Mouse (Mus musculus) limb, embryonic 14.5 days (tissue): ENCODE data around the gene Grik4. TPM values are rescaled to one million over a fixed set of nuclear protein-coding genes. Genes with fewer than 3 reads are reported as not detected.

ENCODE experiments used
- ATAC-seq: fragments of 200-750 bp; cut with Nextera tagmentation; 2 replicates; pipeline ENCODE4 v1.8.0; 2017; ENCODE audit warnings: low read depth, moderate number of reproducible peaks, moderate TSS enrichment; ENCODE audit not compliant: low FRiP score
- DNase-seq: peaks from one replicate; pipeline ENCODE4 v3.0.0-alpha.2; 2015; ENCODE audit warnings: low spot score
- H3K27ac ChIP-seq: fragments of 300-500 bp; sonication (generic); replicated peaks from 2 replicates; pipeline ENCODE4 v1.5.1; 2014; ENCODE audit warnings: low read depth, mild to moderate bottlenecking, low read length, moderate library complexity, mixed read lengths
- H3K27me3 ChIP-seq: fragments of 300-500 bp; sonication (generic); 2 replicates; pipeline ENCODE4 v1.6.1; 2014; ENCODE audit warnings: low read length, mixed read lengths; ENCODE audit not compliant: control insufficient read depth, insufficient read depth
- H3K36me3 ChIP-seq: fragments of 300-500 bp; sonication (generic); 2 replicates; pipeline ENCODE4 v1.6.1; 2014; ENCODE audit warnings: mild to moderate bottlenecking, low read length, moderate library complexity, mixed read lengths; ENCODE audit not compliant: control insufficient read depth, insufficient read depth
- H3K4me1 ChIP-seq: fragments of 300-500 bp; sonication (generic); 2 replicates; pipeline ENCODE4 v1.6.1; 2014; ENCODE audit warnings: antibody characterized with exemption, low read length, mixed read lengths; ENCODE audit not compliant: control insufficient read depth, insufficient read depth
- H3K4me2 ChIP-seq: fragments of 300-500 bp; sonication (generic); replicated peaks from 2 replicates; pipeline ENCODE4 v1.6.1; 2014; ENCODE audit warnings: low read depth, mild to moderate bottlenecking, low read length, moderate library complexity; ENCODE audit not compliant: severe bottlenecking
- H3K4me3 ChIP-seq: fragments of 300-500 bp; sonication (generic); replicated peaks from 2 replicates; pipeline ENCODE4 v1.5.1; 2014; ENCODE audit warnings: low read length
- H3K9ac ChIP-seq: fragments of 300-500 bp; sonication (generic); 2 replicates; pipeline ENCODE4 v1.6.1; 2014; ENCODE audit warnings: mild to moderate bottlenecking, low read depth, low read length, moderate library complexity; ENCODE audit not compliant: severe bottlenecking
- H3K9me3 ChIP-seq: fragments of 300-500 bp; sonication (generic); 2 replicates; pipeline ENCODE4 v1.6.1; 2016; ENCODE audit warnings: low read length; ENCODE audit not compliant: control insufficient read depth
- POLR2A ChIP-seq: fragments of 200-500 bp; IDR thresholded peaks from 2 replicates; pipeline ENCODE4 v1.8.0; 2012; ENCODE audit warnings: inconsistent platforms, mild to moderate bottlenecking, moderate library complexity, borderline replicate concordance; ENCODE audit not compliant: insufficient read depth, insufficient read length; ENCODE audit errors: extremely low read depth
- WGBS: fragments of 180-500 bp; shearing (Covaris S2); extraction: QIAGEN DNeasy Blood & Tissue Kit; methylation state at CpG from one replicate; pipeline ENCODE4 v1.1.7; 2014; 5-methylcytosine and 5-hydroxymethylcytosine counted together
- polyA plus RNA-seq, 2 experiments: library from polyadenylated mRNA; depleted of rRNA in 1 of 2; stranded (reverse) in 1 of 2; unstranded in 1 of 2; fragments of >200 nt; fragmentation: Nextera tagmentation in 1 of 2; extraction: Ambion mirVana in 1 of 2; gene quantifications; 2 replicates each; pipeline versions ENCODE4 v1.2.1 to v1.2.3; 2012 to 2014

Gene Grik4
- polyA plus RNA-seq, 2 experiments: 0.85 to 2.4 TPM

GRCm38 (mm10) chr9:42530221-42531152 is 413.8 kb downstream of the Grik4 start:
- TF ChIP-seq POLR2A: no peak
- no peaks in the 10 kb centered on the region for H3K36me3 ChIP-seq
- H3K4me1 ChIP-seq: peaks cover 9% of the 10 kb centered on the region; the same call in 1 of the 2 replicates
- WGBS: 41% methylated on average over 7 of the region's 7 CpGs
- no peaks in the 10 kb centered on the region for H3K9me3 ChIP-seq
- H3K27me3 ChIP-seq: no peaks in the 10 kb centered on the region
- H3K4me2 ChIP-seq: no peak overlapping the region
- ATAC-seq (no peak; the same call in 1 of the 2 replicates), DNase-seq (peak; percentile 38)
- H3K27ac ChIP-seq: no peak overlapping the region
- no peak overlapping the region for H3K4me3 ChIP-seq
- H3K9ac ChIP-seq: no peak overlapping the region

GRCm38 (mm10) chr9:42520587-42521084 is 423.7 kb downstream of the Grik4 start:
- Histone ChIP-seq H3K4me3 (peak overlapping the region; percentile 34), H3K36me3 (no peaks in the 10 kb centered on the region), H3K4me1 (0 out of 2 replicates have a peak, but pooled peaks cover 8% of the 10 kb centered on the region), H3K27me3 (no peaks in the 10 kb centered on the region; the same call in 1 of the 2 replicates), H3K9me3 (no peaks in the 10 kb centered on the region), H3K27ac (no peak overlapping the region), H3K4me2 (peak overlapping the region; percentile 62), H3K9ac (peak overlapping the region; percentile 50)
- no peak for ATAC-seq
- no peak for TF ChIP-seq POLR2A
- peak; percentile 25 for DNase-seq
- WGBS: 5% methylated on average over 34 of the region's 36 CpGs

GRCm38 (mm10) chr9:42518163-42518562 is 426.1 kb downstream of the Grik4 start:
- Histone ChIP-seq H3K9me3 (no peaks in the 10 kb centered on the region), H3K9ac (no peak overlapping the region)

GRCm38 (mm10) chr9:42513159-42513558 is 431.1 kb downstream of the Grik4 start:
- DNase-seq: no peak
- no peak for TF ChIP-seq POLR2A
- no peak for ATAC-seq
- Histone ChIP-seq H3K4me3 (no peak overlapping the region), H3K27me3 (no peaks in the 10 kb centered on the region), H3K27ac (no peak overlapping the region), H3K36me3 (no peaks in the 10 kb centered on the region), H3K9me3 (no peaks in the 10 kb centered on the region), H3K4me2 (no peak overlapping the region), H3K4me1 (0 out of 2 replicates have a peak, but pooled peaks cover 10% of the 10 kb centered on the region), H3K9ac (no peak overlapping the region)
- 78% methylated on average over 5 of the region's 5 CpGs for WGBS

More at GRCm38 (mm10) chr9:42518163-42518562, 426.1 kb downstream of the Grik4 start:
- no peak for TF ChIP-seq POLR2A
- DNase-seq (no peak), ATAC-seq (no peak)
- no peak overlapping the region for H3K4me2 ChIP-seq
- 0 out of 2 replicates have a peak, but pooled peaks cover 17% of the 10 kb centered on the region for H3K4me1 ChIP-seq
- no peaks in the 10 kb centered on the region for H3K36me3 ChIP-seq
- no peak overlapping the region for H3K27ac ChIP-seq
- no peak overlapping the region for H3K4me3 ChIP-seq
- H3K27me3 ChIP-seq: no peaks in the 10 kb centered on the region; the same call in 1 of the 2 replicates
- 75% methylated on average over 14 of the region's 14 CpGs for WGBS

GRCm38 (mm10) chr9:42512312-42512711 is 432.0 kb downstream of the Grik4 start:
- H3K4me2 ChIP-seq: no peak overlapping the region
- H3K9me3 ChIP-seq: no peaks in the 10 kb centered on the region
- 0 out of 2 replicates have a peak, but pooled peaks cover 10% of the 10 kb centered on the region for H3K4me1 ChIP-seq
- TF ChIP-seq POLR2A: no peak
- ATAC-seq: no peak
- H3K36me3 ChIP-seq: no peaks in the 10 kb centered on the region
- no peak overlapping the region for H3K27ac ChIP-seq
- no peak overlapping the region for H3K9ac ChIP-seq
- H3K4me3 ChIP-seq: no peak overlapping the region
- WGBS: 80% methylated on average over 4 of the region's 4 CpGs
- H3K27me3 ChIP-seq: no peaks in the 10 kb centered on the region
- DNase-seq: no peak
